In the genomic region with DNA sequence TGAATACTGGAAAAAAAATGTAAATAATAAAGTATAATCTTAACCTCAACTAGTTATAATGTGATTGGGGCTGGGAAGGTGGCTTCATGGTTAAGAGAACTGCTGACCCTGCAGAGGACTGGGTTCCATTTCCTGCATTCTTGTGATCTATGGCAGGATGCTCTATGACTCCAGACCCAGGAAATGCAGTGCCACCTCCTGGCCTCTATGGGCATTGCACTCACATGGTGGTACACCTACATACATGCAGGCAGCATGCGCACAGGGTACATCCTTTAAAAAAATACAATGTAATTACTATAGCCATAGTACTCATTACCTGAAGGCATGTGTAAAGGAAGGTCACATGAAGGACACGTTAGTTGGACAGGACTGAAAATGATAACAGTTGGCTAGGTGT, we compare ENCODE assay signal across 8 mouse cellular contexts. TPM values are rescaled to one million over a fixed set of nuclear protein-coding genes. Genes with fewer than 3 reads are reported as not detected.
DNase-seq lines count a peak whose midpoint lies in the region; ATAC-seq and TF ChIP-seq lines count a peak whose summit lies in the region.

No protein-coding gene starts in this region.

- no peak overlapping the region for H3K9ac ChIP-seq in liver, postnatal 0 days (replicated peaks)
- no peak overlapping the region for H3K9ac ChIP-seq in midbrain, embryonic 16.5 days (ENCODE audit: low read depth, low read length)

- H3K27me3 ChIP-seq in E14TG2a.4 (ENCODE audit: insufficient read depth, low read length) = no peaks in the 10 kb centered on the region
- no peaks in the 10 kb centered on the region for H3K27me3 ChIP-seq in liver, postnatal 0 days (ENCODE audit: insufficient read depth, low read length)
- H3K27me3 ChIP-seq in midbrain, embryonic 16.5 days (ENCODE audit: control insufficient read depth, insufficient read depth, low read depth, low read length) = no peaks in the 10 kb centered on the region

- ATAC-seq in liver, postnatal 0 days = no peak
- ATAC-seq in midbrain, embryonic 16.5 days = no peak

- no peaks in the 10 kb centered on the region for H3K36me3 ChIP-seq in E14TG2a.4 (ENCODE audit: insufficient read depth, low read length)
- no peaks in the 10 kb centered on the region for H3K36me3 ChIP-seq in liver, postnatal 0 days (replicated peaks; ENCODE audit: insufficient read depth, low read length)
- H3K36me3 ChIP-seq in midbrain, embryonic 16.5 days (ENCODE audit: control insufficient read depth, insufficient read depth, low read length) = no peaks in the 10 kb centered on the region

- TF ChIP-seq CTCF in E14TG2a.4 (conservative IDR thresholded peaks at IDR 0.05; ENCODE audit: low read length) = peak; percentile 84
- peak; percentile 77 for TF ChIP-seq CTCF in liver, postnatal 0 days (IDR thresholded peaks at IDR 0.05; ENCODE audit: low read depth)

- H3K9me3 ChIP-seq in E14TG2a.4 (ENCODE audit: low read length) = no peaks in the 10 kb centered on the region
- H3K9me3 ChIP-seq in liver, postnatal 0 days (ENCODE audit: low read length) = no peaks in the 10 kb centered on the region
- no peaks in the 10 kb centered on the region for H3K9me3 ChIP-seq in midbrain, embryonic 16.5 days (replicated peaks; ENCODE audit: control insufficient read depth, low read length, poor library complexity, severe bottlenecking)

- H3K4me2 ChIP-seq in liver, postnatal 0 days (ENCODE audit: low read depth, low read length) = no peak overlapping the region
- no peak overlapping the region for H3K4me2 ChIP-seq in midbrain, embryonic 16.5 days (ENCODE audit: low read length)

- DNase-seq in kidney, adult 9 months = peak; percentile 55
- DNase-seq in kidney, adult 18-20 months = no peak
- DNase-seq in brain, adult 2 months (ENCODE audit: low read depth, low spot score) = peak; percentile 53
- DNase-seq in liver, postnatal 0 days = peak; percentile 68
- DNase-seq in ovary, postnatal 14 days (ENCODE audit: low spot score) = no peak
- DNase-seq in heart, postnatal 25 days (ENCODE audit: low spot score) = no peak

- no peak overlapping the region for H3K4me3 ChIP-seq in E14TG2a.4 (replicated peaks; ENCODE audit: low read length)
- H3K4me3 ChIP-seq in liver, postnatal 0 days (ENCODE audit: low read depth, low read length) = no peak overlapping the region
- H3K4me3 ChIP-seq in midbrain, embryonic 16.5 days (ENCODE audit: low read depth, low read length) = no peak overlapping the region

- TF ChIP-seq EP300 in liver, postnatal 0 days (IDR thresholded peaks at IDR 0.05; ENCODE audit: low read depth) = no peak

- intact Hi-C loops in heart, postnatal 25 days (cut with DNase I) = loop anchor here (10.0 kb wide), 1 partner anchor 218 kb away; a partner anchor contains a TSS

- no peak overlapping the region for H3K27ac ChIP-seq in liver, postnatal 0 days (ENCODE audit: low read depth)
- H3K27ac ChIP-seq in midbrain, embryonic 16.5 days (ENCODE audit: low read length) = no peak overlapping the region

- peaks cover 15% of the 10 kb centered on the region for H3K4me1 ChIP-seq in E14TG2a.4 (replicated peaks; ENCODE audit: low read depth, low read length)
- H3K4me1 ChIP-seq in liver, postnatal 0 days (ENCODE audit: insufficient read depth) = peaks cover 9% of the 10 kb centered on the region; the same call in 1 of the 2 replicates
- H3K4me1 ChIP-seq in midbrain, embryonic 16.5 days (ENCODE audit: control insufficient read depth, insufficient read depth, low read length) = peaks cover 8% of the 10 kb centered on the region; the same call in 1 of the 2 replicates

- WGBS in liver, postnatal 0 days (ENCODE audit: insufficient replicate concordance) = 41% methylated on average over 2 of the region's 2 CpGs
- 49% methylated on average over 2 of the region's 2 CpGs for WGBS in midbrain, embryonic 16.5 days

RNA-seq across cellular contexts. Expression of a gene that starts 8.6 kb away (rescaled TPM):
- polyA plus RNA-seq in liver, postnatal 0 days (2015; fragmentation: Nextera tagmentation; extraction: Ambion mirVana) = not detected in 2 replicates
- not detected in 2 replicates for polyA plus RNA-seq in midbrain, embryonic 16.5 days (2015; fragmentation: Nextera tagmentation; extraction: Ambion mirVana)
- not detected for total RNA-seq in heart, postnatal 25 days (2021)

RNA-seq across cellular contexts. Expression of a gene that starts 27.4 kb away (rescaled TPM):
- polyA plus RNA-seq in liver, postnatal 0 days (2015; fragmentation: Nextera tagmentation; extraction: Ambion mirVana) = 18.9 and 21.7 TPM in 2 replicates
- 31.2 and 32.2 TPM in 2 replicates for polyA plus RNA-seq in midbrain, embryonic 16.5 days (2015; fragmentation: Nextera tagmentation; extraction: Ambion mirVana)
- 10 to 100 TPM; 28.8 to 33.2 TPM for total RNA-seq in heart, postnatal 25 days (2021)

RNA-seq across cellular contexts. Expression of a gene that starts 52.6 kb away (rescaled TPM):
- polyA plus RNA-seq in liver, postnatal 0 days (2015; fragmentation: Nextera tagmentation; extraction: Ambion mirVana) = 24.4 and 24.5 TPM in 2 replicates
- 37.2 and 40.8 TPM in 2 replicates for polyA plus RNA-seq in midbrain, embryonic 16.5 days (2015; fragmentation: Nextera tagmentation; extraction: Ambion mirVana)
- total RNA-seq in heart, postnatal 25 days (2021) = 10 to 100 TPM; 41.8 to 44.4 TPM

Comparison
In these comparisons a context has a peak if more than half of its experiments do, and no peak if none do; other contexts are left out.
1. DNase-seq: peak in kidney, adult 9 months (single experiment), brain, adult 2 months (single experiment) and liver, postnatal 0 days (single experiment); none in kidney, adult 18-20 months (single experiment), ovary, postnatal 14 days (single experiment) and heart, postnatal 25 days (single experiment).